Mouse (Mus musculus) midbrain, postnatal 0 days (tissue): ENCODE measurements around the gene Prdm15. TPM values are rescaled to one million over a fixed set of nuclear protein-coding genes. Genes with fewer than 3 reads are reported as not detected.

Experiments
- ATAC-seq: fragments of 200-750 bp; cut with Nextera tagmentation; 2 replicates; pipeline ENCODE4 v1.8.0; 2017; ENCODE audit warnings: moderate number of reproducible peaks, mild to moderate bottlenecking, moderate TSS enrichment, moderate library complexity; ENCODE audit not compliant: low FRiP score
- DNase-seq: peaks from one replicate; pipeline ENCODE4 v3.0.0-alpha.2; 2015; ENCODE audit warnings: low spot score
- H3K27ac ChIP-seq: fragments of 300-500 bp; sonication (generic); 2 replicates; pipeline ENCODE4 v1.5.1; 2014; ENCODE audit warnings: low read depth, mild to moderate bottlenecking, low read length, mixed read lengths
- H3K27me3 ChIP-seq: fragments of 300-500 bp; sonication (generic); 2 replicates; pipeline ENCODE4 v1.6.1; 2014; ENCODE audit warnings: low read length, control low read depth, mixed read lengths; ENCODE audit not compliant: insufficient read depth
- H3K36me3 ChIP-seq: fragments of 300-500 bp; sonication (generic); 2 replicates; pipeline ENCODE4 v1.6.1; 2014; ENCODE audit warnings: low read length, control low read depth, mixed read lengths; ENCODE audit not compliant: insufficient read depth
- H3K4me1 ChIP-seq: fragments of 300-500 bp; sonication (generic); 2 replicates; pipeline ENCODE4 v1.6.1; 2014; ENCODE audit warnings: mild to moderate bottlenecking, control low read depth, antibody characterized with exemption, low read length, mixed read lengths; ENCODE audit not compliant: insufficient read depth
- H3K4me2 ChIP-seq: fragments of 300-500 bp; sonication (generic); 2 replicates; pipeline ENCODE4 v1.6.1; 2014; ENCODE audit warnings: low read depth, mild to moderate bottlenecking, low read length, mixed read lengths; ENCODE audit not compliant: poor library complexity, severe bottlenecking
- H3K4me3 ChIP-seq: fragments of 300-500 bp; sonication (generic); 2 replicates; pipeline ENCODE4 v1.5.1; 2014; ENCODE audit warnings: low read depth, mild to moderate bottlenecking, low read length, moderate library complexity
- H3K9ac ChIP-seq: fragments of 300-500 bp; sonication (generic); replicated peaks from 2 replicates; pipeline ENCODE4 v1.6.1; 2014; ENCODE audit warnings: mild to moderate bottlenecking, low read length, moderate library complexity, mixed read lengths; ENCODE audit not compliant: poor library complexity, severe bottlenecking
- H3K9me3 ChIP-seq: fragments of 300-500 bp; sonication (generic); 2 replicates; pipeline ENCODE4 v1.6.1; 2016; ENCODE audit warnings: low read length, control low read depth
- CTCF ChIP-seq: IDR thresholded peaks from 2 replicates; pipeline ENCODE4 v1.5.1; 2016; ENCODE audit warnings: antibody characterized with exemption, mild to moderate bottlenecking
- WGBS: fragments of 180-500 bp; shearing (Covaris S2); extraction: QIAGEN DNeasy Blood & Tissue Kit; methylation state at CpG from one replicate; pipeline ENCODE4 v1.1.7; 2014; 5-methylcytosine and 5-hydroxymethylcytosine counted together
- polyA plus RNA-seq: library from polyadenylated mRNA; unstranded; fragments of >200 nt; fragmentation: Nextera tagmentation; extraction: Ambion mirVana; gene quantifications from 2 replicates; pipeline ENCODE4 v1.2.1, GENCODE M21; 2015
- total RNA-seq: library from RNA; depleted of rRNA; stranded (reverse); fragments of >200 nt; gene quantifications from 2 replicates; pipeline ENCODE4 v1.2.3, GENCODE M21; 2014

Prdm15 gene
- total and polyA plus RNA-seq, 2 experiments from 2014 or later, result 5.6 to 6.2 TPM

- ATAC-seq (no peak), DNase-seq (no peak)
- peaks cover 16% of the 10 kb centered on the region; the same call in 1 of the 2 replicates for H3K36me3 ChIP-seq
- no peak overlapping the region for H3K9ac ChIP-seq
- WGBS, result 97% methylated on average over 3 of the region's 3 CpGs
- no peak for TF ChIP-seq CTCF
- H3K27me3 ChIP-seq, result no peaks in the 10 kb centered on the region
- H3K4me2 ChIP-seq, result no peak overlapping the region
- H3K4me3 ChIP-seq, result no peak overlapping the region
- H3K27ac ChIP-seq, result no peak overlapping the region
- no peaks in the 10 kb centered on the region for H3K4me1 ChIP-seq
- H3K9me3 ChIP-seq, result no peaks in the 10 kb centered on the region
Measured at GRCm38 (mm10) chr16:97877502-97877901, 25.9 kb upstream of the Prdm15 start.

DNA sequence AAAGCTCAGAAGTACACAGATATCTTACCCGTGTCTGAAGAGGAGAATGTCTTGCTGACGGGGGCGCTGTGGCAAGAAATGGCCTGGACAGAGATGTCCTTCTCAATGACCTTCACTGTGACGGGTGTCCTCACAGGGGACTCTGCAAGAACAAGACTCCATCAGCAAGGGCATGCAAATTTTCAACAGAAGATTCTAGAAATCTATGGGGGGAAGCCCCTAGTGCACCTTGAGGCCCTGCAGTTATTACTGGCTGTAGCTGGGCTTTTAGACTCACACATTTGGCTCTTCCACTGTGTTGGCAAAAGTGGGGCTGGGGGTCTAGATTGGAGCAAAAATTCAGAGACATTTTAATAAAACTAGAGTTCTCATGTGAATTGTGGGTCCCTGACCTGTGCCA lies 23.5 kb upstream of the Prdm15 start:
- Histone ChIP-seq H3K27me3 (no peaks in the 10 kb centered on the region), H3K4me1 (no peaks in the 10 kb centered on the region), H3K9me3 (no peaks in the 10 kb centered on the region), H3K36me3 (peaks cover 12% of the 10 kb centered on the region; the same call in 1 of the 2 replicates), H3K4me2 (no peak overlapping the region), H3K4me3 (no peak overlapping the region), H3K27ac (no peak overlapping the region), H3K9ac (no peak overlapping the region)
- ATAC-seq (no peak), DNase-seq (no peak)
- TF ChIP-seq CTCF, result no peak
- WGBS, result 92% methylated on average over 4 of the region's 4 CpGs

GRCm38 (mm10) chr16:97874376-97874775 lies 22.7 kb upstream of the Prdm15 start:
- 67% methylated on average over 1 of the region's 1 CpGs for WGBS
- Histone ChIP-seq H3K9ac (no peak overlapping the region), H3K36me3 (peaks cover 16% of the 10 kb centered on the region; the same call in 1 of the 2 replicates), H3K27ac (no peak overlapping the region), H3K4me2 (no peak overlapping the region), H3K4me1 (no peaks in the 10 kb centered on the region), H3K4me3 (no peak overlapping the region), H3K9me3 (no peaks in the 10 kb centered on the region), H3K27me3 (no peaks in the 10 kb centered on the region)
- no peak for ATAC-seq
- DNase-seq, result no peak
- TF ChIP-seq CTCF, result no peak

DNA sequence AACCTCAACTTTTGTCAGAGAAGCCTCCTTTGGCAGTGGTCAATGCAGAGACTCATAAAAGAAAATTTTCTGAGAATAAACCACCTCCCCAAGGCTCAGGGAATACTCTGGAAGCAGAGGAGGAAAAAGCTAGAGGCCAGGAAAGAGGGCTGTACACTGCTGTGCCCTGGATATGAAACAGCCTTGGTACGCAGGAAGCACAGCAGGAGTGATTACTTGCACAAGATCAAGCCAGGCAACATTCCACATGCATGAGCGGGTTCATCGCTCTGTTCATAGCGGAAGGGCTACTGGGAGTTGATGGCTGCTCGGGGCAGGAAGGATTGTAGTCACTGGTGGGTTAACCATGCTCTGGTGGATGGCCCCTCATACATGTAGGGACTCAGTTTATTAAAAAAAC lies 21.0 kb upstream of the Prdm15 start:
- H3K4me3 ChIP-seq, result no peak overlapping the region
- WGBS, result 68% methylated on average over 5 of the region's 5 CpGs
- peaks cover 27% of the 10 kb centered on the region for H3K36me3 ChIP-seq
- no peaks in the 10 kb centered on the region for H3K9me3 ChIP-seq
- H3K9ac ChIP-seq, result no peak overlapping the region
- DNase-seq, result no peak
- H3K27me3 ChIP-seq, result no peaks in the 10 kb centered on the region
- no peak overlapping the region for H3K27ac ChIP-seq
- no peak overlapping the region for H3K4me2 ChIP-seq
- no peak for TF ChIP-seq CTCF
- no peak for ATAC-seq
- no peaks in the 10 kb centered on the region for H3K4me1 ChIP-seq

GRCm38 (mm10) chr16:97869193-97870102 lies 17.8 kb upstream of the Prdm15 start:
- 76% methylated on average over 6 of the region's 6 CpGs for WGBS
- Histone ChIP-seq H3K36me3 (peaks cover 27% of the 10 kb centered on the region), H3K27me3 (no peaks in the 10 kb centered on the region), H3K4me2 (no peak overlapping the region), H3K9ac (no peak overlapping the region), H3K9me3 (no peaks in the 10 kb centered on the region), H3K4me3 (no peak overlapping the region), H3K4me1 (no peaks in the 10 kb centered on the region), H3K27ac (no peak overlapping the region)
- ATAC-seq, result no peak
- DNase-seq, result no peak
- TF ChIP-seq CTCF, result no peak

GRCm38 (mm10) chr16:97863932-97864467 lies 12.3 kb upstream of the Prdm15 start:
- TF ChIP-seq CTCF, result 0 out of 2 replicates have a peak, but pooled peaks have one; percentile 2
- Histone ChIP-seq H3K4me2 (no peak overlapping the region), H3K27ac (no peak overlapping the region), H3K36me3 (peaks cover 26% of the 10 kb centered on the region), H3K9me3 (no peaks in the 10 kb centered on the region), H3K4me3 (no peak overlapping the region), H3K9ac (no peak overlapping the region), H3K4me1 (no peaks in the 10 kb centered on the region), H3K27me3 (no peaks in the 10 kb centered on the region)
- 86% methylated on average over 3 of the region's 3 CpGs for WGBS
- ATAC-seq (no peak), DNase-seq (no peak)
